Mouse (Mus musculus) C2C12 (cell line): ENCODE results near the gene Rhd.

Experiments used
- CEBPB ChIP-seq: IDR thresholded peaks from one replicate; pipeline ENCODE4 v1.6.1; 2011; ENCODE audit warnings: low read depth, mild to moderate bottlenecking, control low read depth, moderate library complexity
- CTCF ChIP-seq: IDR thresholded peaks from one replicate; pipeline ENCODE4 v1.5.1; 2011; ENCODE audit not compliant: control insufficient read depth, insufficient read depth, insufficient read length
- MAX ChIP-seq: IDR thresholded peaks from one replicate; pipeline ENCODE4 v1.6.1; 2011; ENCODE audit warnings: mild to moderate bottlenecking, control low read depth
- MYOD1 ChIP-seq: IDR thresholded peaks from one replicate; pipeline ENCODE4 v1.6.1; 2011; ENCODE audit warnings: low read depth; ENCODE audit not compliant: control insufficient read depth, insufficient read length
- MYOG ChIP-seq: IDR thresholded peaks from one replicate; pipeline ENCODE4 v1.6.1; 2011; ENCODE audit not compliant: control insufficient read depth, insufficient read length; ENCODE audit errors: extremely low read depth
- USF1 ChIP-seq: IDR thresholded peaks from one replicate; pipeline ENCODE4 v1.6.1; 2011; ENCODE audit warnings: low read depth, mild to moderate bottlenecking, control low read depth, moderate library complexity

DNA sequence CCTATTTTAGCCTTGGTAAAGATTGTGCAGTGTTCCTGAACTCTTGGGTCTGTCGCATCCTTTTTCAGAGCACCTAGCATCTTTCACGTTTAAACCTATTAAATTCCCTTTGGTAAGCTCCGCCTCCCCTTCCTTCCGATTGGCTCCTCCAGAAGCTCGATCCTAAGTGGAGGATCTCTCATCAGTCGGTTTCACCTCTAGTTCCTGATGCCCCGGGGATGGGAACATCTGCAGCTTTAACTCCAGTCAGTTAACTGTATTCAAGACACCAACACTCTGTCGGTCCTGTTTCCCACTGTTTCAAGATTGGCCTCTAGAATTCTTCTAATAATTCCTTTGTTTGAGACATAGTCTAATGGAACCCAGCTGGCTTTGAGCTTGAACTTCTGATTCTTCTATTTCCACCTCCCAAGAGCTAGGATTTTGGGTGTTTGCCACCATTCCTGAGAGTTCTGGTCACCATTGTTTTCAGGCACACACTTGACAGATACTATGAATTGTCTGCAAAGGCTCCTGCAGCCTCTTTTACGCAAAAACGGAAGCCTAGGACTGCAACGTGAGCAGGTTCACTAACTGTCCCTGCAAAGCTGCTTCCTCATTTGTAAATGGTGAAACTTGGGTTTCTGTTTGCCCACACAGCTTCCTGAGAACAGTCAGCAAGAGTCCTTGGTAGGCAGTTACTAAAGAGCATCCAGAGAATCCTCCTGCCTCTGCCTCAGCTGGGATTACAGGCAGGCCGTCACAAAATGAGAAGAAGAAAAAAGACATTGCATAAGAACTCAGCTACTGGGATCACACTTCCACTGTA lies 55.6 kb downstream of the Rhd start:
- TF ChIP-seq MAX (no peak), CTCF (no peak), CEBPB (no peak), MYOD1 (no peak), USF1 (no peak), MYOG (no peak)
